Mouse (Mus musculus): Measurements from ENCODE around the gene Plscr4. TPM values are rescaled to one million over a fixed set of nuclear protein-coding genes. Genes with fewer than 3 reads are reported as not detected.

The Plscr4 gene
- polyA plus RNA-seq, 1 experiment from 2014 or later, result 2.7 TPM

DNA sequence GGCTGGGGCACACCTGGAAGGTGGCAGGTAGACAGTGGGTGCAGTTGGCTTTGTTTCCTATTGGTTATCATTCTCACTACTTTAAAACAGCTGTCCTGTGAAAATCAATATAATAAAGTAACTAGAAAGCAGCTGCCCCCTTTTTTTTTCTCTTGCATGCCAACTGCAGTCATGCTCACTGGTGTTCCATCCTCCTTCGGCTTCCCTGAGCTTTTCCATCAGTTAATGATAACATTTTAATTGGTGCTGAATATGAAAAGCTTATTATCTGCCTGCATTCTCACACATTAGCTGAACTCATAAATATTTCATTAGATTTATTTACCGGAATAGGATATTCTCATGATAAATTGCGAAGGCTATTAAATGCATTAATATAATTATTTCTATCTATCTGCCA lies 33.1 kb downstream of the Plscr4 start:
- no peaks in the 10 kb centered on the region for H3K27me3 ChIP-seq (ENCODE audit: control insufficient read depth, insufficient read depth, low read length)
- no peak overlapping the region for H3K4me2 ChIP-seq
- no peak overlapping the region for H3K27ac ChIP-seq (ENCODE audit: low read depth, low read length)
- H3K4me1 ChIP-seq (ENCODE audit: control insufficient read depth, insufficient read depth, low read length), result no peaks in the 10 kb centered on the region
- no peak for ATAC-seq (replicated peaks; ENCODE audit: insufficient number of reproducible peaks, low FRiP score, low TSS enrichment)
- WGBS (ENCODE audit: insufficient replicate concordance), result 89% methylated on average over 3 of the region's 3 CpGs
- no peaks in the 10 kb centered on the region for H3K9me3 ChIP-seq (replicated peaks; ENCODE audit: control insufficient read depth, low read length)
- no peak overlapping the region for H3K9ac ChIP-seq (ENCODE audit: low read depth, low read length)
- no peak overlapping the region for H3K4me3 ChIP-seq (ENCODE audit: low read depth, low read length)
- H3K36me3 ChIP-seq (ENCODE audit: control insufficient read depth, insufficient read depth, low read length), result no peaks in the 10 kb centered on the region

DNA sequence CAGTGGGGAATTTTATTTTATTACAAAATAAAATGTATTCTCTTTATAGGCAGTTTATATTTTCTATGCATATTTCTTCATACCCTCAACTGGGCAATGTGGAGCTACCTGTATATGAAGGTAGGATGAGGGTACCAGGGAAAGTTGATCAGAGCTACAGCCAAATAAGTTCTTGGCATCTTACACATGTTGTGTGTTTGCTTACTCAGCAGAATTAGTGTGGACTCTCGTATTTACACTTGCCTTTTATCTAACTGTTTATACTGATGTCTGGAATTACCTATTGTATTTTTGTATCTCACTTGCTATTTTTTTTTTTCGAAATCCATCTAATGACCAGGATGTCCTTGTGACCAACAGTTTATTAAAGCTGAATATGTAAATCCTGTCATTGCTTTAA lies 34.1 kb downstream of the Plscr4 start:
- Histone ChIP-seq H3K36me3 (ENCODE audit: control insufficient read depth, insufficient read depth, low read length) (no peaks in the 10 kb centered on the region), H3K4me1 (ENCODE audit: control insufficient read depth, insufficient read depth, low read length) (no peaks in the 10 kb centered on the region), H3K9me3 (replicated peaks; ENCODE audit: control insufficient read depth, low read length) (no peaks in the 10 kb centered on the region), H3K9ac (ENCODE audit: low read depth, low read length) (no peak overlapping the region), H3K4me2 (no peak overlapping the region), H3K27me3 (ENCODE audit: control insufficient read depth, insufficient read depth, low read length) (no peaks in the 10 kb centered on the region), H3K4me3 (ENCODE audit: low read depth, low read length) (no peak overlapping the region), H3K27ac (ENCODE audit: low read depth, low read length) (no peak overlapping the region)
- WGBS (ENCODE audit: insufficient replicate concordance), result 59% methylated on average over 2 of the region's 2 CpGs
- ATAC-seq (replicated peaks; ENCODE audit: insufficient number of reproducible peaks, low FRiP score, low TSS enrichment), result no peak

DNA sequence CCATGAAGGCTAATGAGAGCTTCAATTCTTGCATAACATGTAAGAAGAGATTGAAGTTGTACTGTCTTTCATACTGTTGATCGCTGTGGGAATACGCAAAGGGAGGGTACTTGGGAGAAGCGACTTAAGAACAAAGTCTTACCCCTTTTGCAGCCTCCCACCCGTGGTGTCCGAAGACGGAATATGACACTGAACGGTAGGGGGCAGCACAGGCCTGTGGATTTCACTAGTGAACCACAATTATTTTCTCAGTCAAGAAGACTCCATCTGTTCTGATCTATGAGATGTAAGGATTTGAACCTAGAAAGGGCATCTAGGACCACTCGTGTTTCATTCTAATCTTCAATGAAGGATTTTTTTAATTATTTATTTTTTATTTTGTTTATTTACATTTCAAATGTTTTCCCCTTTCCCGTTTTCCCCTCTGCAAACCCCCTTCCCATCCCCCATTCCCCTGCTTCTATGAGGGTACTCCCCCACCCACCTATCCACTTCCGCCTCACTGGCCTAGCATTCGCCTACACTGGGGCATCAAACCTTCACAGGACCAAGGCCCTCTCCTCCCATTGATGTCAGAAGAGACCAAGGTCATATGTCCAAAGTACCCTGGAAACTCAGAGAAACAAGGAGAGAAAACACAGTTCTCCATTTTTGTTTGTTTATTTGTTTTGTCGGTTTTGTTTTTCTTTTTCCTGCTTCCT lies 42.7 kb downstream of the Plscr4 start:
- Histone ChIP-seq H3K9me3 (replicated peaks; ENCODE audit: control insufficient read depth, low read length) (no peaks in the 10 kb centered on the region), H3K4me1 (ENCODE audit: control insufficient read depth, insufficient read depth, low read length) (no peaks in the 10 kb centered on the region), H3K4me2 (no peak overlapping the region), H3K27ac (ENCODE audit: low read depth, low read length) (no peak overlapping the region), H3K4me3 (ENCODE audit: low read depth, low read length) (no peak overlapping the region), H3K36me3 (ENCODE audit: control insufficient read depth, insufficient read depth, low read length) (no peaks in the 10 kb centered on the region), H3K9ac (ENCODE audit: low read depth, low read length) (no peak overlapping the region), H3K27me3 (ENCODE audit: control insufficient read depth, insufficient read depth, low read length) (no peaks in the 10 kb centered on the region)
- no peak for ATAC-seq (replicated peaks; ENCODE audit: insufficient number of reproducible peaks, low FRiP score, low TSS enrichment)
- 42% methylated on average over 12 of the region's 12 CpGs for WGBS (ENCODE audit: insufficient replicate concordance)

DNA sequence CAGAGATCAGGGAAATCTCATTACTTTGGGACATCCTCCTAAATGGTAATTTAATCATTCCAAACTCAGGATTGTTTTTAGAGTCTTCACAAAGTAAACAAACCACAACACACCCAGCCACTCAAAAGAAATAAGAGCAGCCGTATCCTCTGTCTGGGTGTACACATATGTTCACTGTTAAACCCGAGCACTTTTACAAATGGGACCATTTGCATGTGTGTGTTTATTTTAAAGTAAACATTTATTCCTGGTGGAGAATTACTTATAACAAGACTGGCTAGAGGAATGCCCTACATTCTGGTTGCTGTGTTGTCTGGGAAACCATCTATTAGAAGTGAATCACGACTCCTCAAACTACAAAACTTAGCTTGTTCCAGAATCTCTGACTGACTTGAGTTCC lies 47.1 kb downstream of the Plscr4 start:
- Histone ChIP-seq H3K9me3 (replicated peaks; ENCODE audit: control insufficient read depth, low read length) (no peaks in the 10 kb centered on the region), H3K4me1 (ENCODE audit: control insufficient read depth, insufficient read depth, low read length) (no peaks in the 10 kb centered on the region), H3K9ac (ENCODE audit: low read depth, low read length) (no peak overlapping the region), H3K27ac (ENCODE audit: low read depth, low read length) (no peak overlapping the region), H3K27me3 (ENCODE audit: control insufficient read depth, insufficient read depth, low read length) (no peaks in the 10 kb centered on the region), H3K4me3 (ENCODE audit: low read depth, low read length) (no peak overlapping the region), H3K36me3 (ENCODE audit: control insufficient read depth, insufficient read depth, low read length) (no peaks in the 10 kb centered on the region), H3K4me2 (no peak overlapping the region)
- 67% methylated on average over 3 of the region's 3 CpGs for WGBS (ENCODE audit: insufficient replicate concordance)
- ATAC-seq (replicated peaks; ENCODE audit: insufficient number of reproducible peaks, low FRiP score, low TSS enrichment), result no peak

DNA sequence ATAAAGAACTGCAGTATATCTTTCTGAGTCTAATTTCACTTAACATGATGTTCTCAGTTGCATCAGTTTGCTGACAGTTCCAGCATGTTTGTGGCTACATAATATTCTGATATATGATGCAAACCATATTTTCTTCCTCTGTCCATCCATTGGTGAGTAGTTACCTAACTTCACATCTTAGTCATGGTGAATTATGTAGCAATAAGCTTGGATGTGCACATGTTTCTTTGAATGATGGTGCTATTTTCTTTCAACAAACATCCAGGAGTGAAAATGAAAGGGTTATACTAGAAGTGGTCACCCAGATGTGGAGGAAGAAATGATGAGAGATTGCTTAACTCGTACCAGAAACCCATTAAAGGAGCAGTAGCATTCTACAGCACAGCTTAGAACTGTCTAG lies 47.7 kb downstream of the Plscr4 start:
- Histone ChIP-seq H3K27ac (ENCODE audit: low read depth, low read length) (no peak overlapping the region), H3K9me3 (replicated peaks; ENCODE audit: control insufficient read depth, low read length) (no peaks in the 10 kb centered on the region), H3K4me1 (ENCODE audit: control insufficient read depth, insufficient read depth, low read length) (no peaks in the 10 kb centered on the region), H3K9ac (ENCODE audit: low read depth, low read length) (no peak overlapping the region), H3K4me3 (ENCODE audit: low read depth, low read length) (no peak overlapping the region), H3K4me2 (no peak overlapping the region), H3K36me3 (ENCODE audit: control insufficient read depth, insufficient read depth, low read length) (no peaks in the 10 kb centered on the region), H3K27me3 (ENCODE audit: control insufficient read depth, insufficient read depth, low read length) (no peaks in the 10 kb centered on the region)
- no peak for ATAC-seq (replicated peaks; ENCODE audit: insufficient number of reproducible peaks, low FRiP score, low TSS enrichment)
- WGBS (ENCODE audit: insufficient replicate concordance), result 56% methylated on average over 1 of the region's 1 CpGs

DNA sequence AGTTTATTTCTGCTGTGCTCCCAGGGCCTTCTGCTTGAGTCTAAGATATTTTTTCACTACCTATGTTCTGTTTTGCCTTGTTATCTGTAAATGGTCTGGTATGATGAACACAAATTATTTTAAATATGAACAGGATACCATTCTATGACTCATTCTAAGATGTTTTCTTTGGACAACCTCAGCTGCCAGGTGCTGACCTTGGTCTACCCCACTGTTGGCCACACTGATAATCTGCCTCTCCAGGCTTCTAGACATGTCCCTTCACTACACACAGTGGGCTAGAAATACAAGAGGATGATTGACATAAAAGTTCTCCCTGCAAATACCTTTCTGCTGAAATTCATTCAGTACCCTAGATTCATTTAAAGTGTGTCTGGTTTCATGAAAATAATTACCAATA lies 54.5 kb downstream of the Plscr4 start:
- Histone ChIP-seq H3K9me3 (replicated peaks; ENCODE audit: control insufficient read depth, low read length) (no peaks in the 10 kb centered on the region), H3K27ac (ENCODE audit: low read depth, low read length) (no peak overlapping the region), H3K27me3 (ENCODE audit: control insufficient read depth, insufficient read depth, low read length) (no peaks in the 10 kb centered on the region), H3K9ac (ENCODE audit: low read depth, low read length) (no peak overlapping the region), H3K36me3 (ENCODE audit: control insufficient read depth, insufficient read depth, low read length) (no peaks in the 10 kb centered on the region), H3K4me1 (ENCODE audit: control insufficient read depth, insufficient read depth, low read length) (no peaks in the 10 kb centered on the region), H3K4me3 (ENCODE audit: low read depth, low read length) (no peak overlapping the region), H3K4me2 (no peak overlapping the region)
- no peak for ATAC-seq (replicated peaks; ENCODE audit: insufficient number of reproducible peaks, low FRiP score, low TSS enrichment)

DNA sequence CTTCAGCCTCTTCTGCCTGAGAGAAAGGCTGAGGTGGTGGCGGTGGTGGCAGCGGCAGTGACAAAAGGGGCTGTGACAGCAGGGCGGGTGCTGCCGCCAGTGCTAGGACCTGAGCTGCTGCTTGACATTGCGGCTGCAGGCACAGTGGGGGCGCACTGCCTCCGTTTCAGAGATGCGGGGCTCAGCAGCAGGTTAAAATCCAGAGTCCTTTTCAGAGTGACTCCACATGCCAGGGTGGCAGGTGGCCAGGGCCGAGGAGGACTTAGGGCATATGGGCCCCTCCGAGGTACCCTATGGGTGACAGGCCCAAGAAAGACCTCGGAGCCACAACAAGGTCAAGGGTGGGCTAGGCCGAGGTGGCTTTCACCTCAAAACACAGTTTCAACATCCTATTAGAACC lies 59.9 kb downstream of the Plscr4 start:
- Histone ChIP-seq H3K4me2 (no peak overlapping the region), H3K4me3 (ENCODE audit: low read depth, low read length) (no peak overlapping the region), H3K36me3 (ENCODE audit: control insufficient read depth, insufficient read depth, low read length) (no peaks in the 10 kb centered on the region), H3K9ac (ENCODE audit: low read depth, low read length) (no peak overlapping the region), H3K27me3 (ENCODE audit: control insufficient read depth, insufficient read depth, low read length) (no peaks in the 10 kb centered on the region), H3K27ac (ENCODE audit: low read depth, low read length) (no peak overlapping the region), H3K9me3 (replicated peaks; ENCODE audit: control insufficient read depth, low read length) (no peaks in the 10 kb centered on the region; the same call in 1 of the 2 replicates), H3K4me1 (ENCODE audit: control insufficient read depth, insufficient read depth, low read length) (no peaks in the 10 kb centered on the region)
- WGBS (ENCODE audit: insufficient replicate concordance), result 92% methylated on average over 12 of the region's 12 CpGs
- no peak for ATAC-seq (replicated peaks; ENCODE audit: insufficient number of reproducible peaks, low FRiP score, low TSS enrichment)

DNA sequence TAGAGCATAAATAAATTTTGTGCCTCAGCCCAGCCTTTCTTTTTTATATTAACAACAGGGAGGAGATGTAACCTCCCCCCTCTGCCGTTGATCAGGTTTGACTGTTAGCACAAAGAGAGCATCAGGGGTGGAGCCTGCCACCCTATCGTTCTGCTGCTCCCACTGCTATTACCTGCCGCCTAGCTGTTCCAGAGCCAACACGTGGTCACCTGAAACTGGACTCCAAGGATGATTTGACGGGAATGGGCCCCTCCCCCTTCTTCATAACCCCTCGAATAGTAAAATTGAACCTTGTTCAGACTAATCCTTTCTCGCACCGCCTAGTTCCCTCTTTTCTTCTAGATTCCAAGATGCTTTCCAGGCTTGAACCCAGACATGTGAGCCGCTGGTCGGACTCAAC lies 63.6 kb downstream of the Plscr4 start:
- Histone ChIP-seq H3K9ac (ENCODE audit: low read depth, low read length) (no peak overlapping the region), H3K27me3 (ENCODE audit: control insufficient read depth, insufficient read depth, low read length) (no peaks in the 10 kb centered on the region), H3K4me3 (ENCODE audit: low read depth, low read length) (no peak overlapping the region), H3K9me3 (replicated peaks; ENCODE audit: control insufficient read depth, low read length) (no peaks in the 10 kb centered on the region; the same call in 1 of the 2 replicates), H3K27ac (ENCODE audit: low read depth, low read length) (no peak overlapping the region), H3K4me1 (ENCODE audit: control insufficient read depth, insufficient read depth, low read length) (no peaks in the 10 kb centered on the region), H3K4me2 (no peak overlapping the region), H3K36me3 (ENCODE audit: control insufficient read depth, insufficient read depth, low read length) (no peaks in the 10 kb centered on the region)
- no peak for ATAC-seq (replicated peaks; ENCODE audit: insufficient number of reproducible peaks, low FRiP score, low TSS enrichment)
- 84% methylated on average over 10 of the region's 10 CpGs for WGBS (ENCODE audit: insufficient replicate concordance)

DNA sequence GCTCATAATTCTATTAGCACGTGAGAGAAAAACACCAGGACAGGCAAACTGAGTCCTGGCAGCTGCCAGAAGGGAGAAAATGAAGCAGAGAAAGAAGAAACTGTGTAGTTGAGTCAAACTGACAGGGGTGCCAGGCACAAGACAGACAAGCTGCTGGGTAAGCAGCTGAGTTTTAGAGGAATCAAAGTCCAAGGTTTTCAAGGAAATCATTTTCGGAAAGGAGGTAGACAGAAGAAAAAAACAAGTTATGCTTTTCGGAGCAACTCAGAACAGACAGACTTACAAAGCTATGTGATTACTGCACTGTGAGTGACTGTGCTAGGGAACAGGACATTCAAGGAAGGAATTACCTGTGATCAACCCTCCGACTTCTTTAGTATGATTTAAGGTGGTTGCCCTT lies 67.3 kb downstream of the Plscr4 start:
- Histone ChIP-seq H3K36me3 (ENCODE audit: control insufficient read depth, insufficient read depth, low read length) (no peaks in the 10 kb centered on the region), H3K27me3 (ENCODE audit: control insufficient read depth, insufficient read depth, low read length) (no peaks in the 10 kb centered on the region), H3K27ac (ENCODE audit: low read depth, low read length) (no peak overlapping the region), H3K4me2 (no peak overlapping the region), H3K4me1 (ENCODE audit: control insufficient read depth, insufficient read depth, low read length) (no peaks in the 10 kb centered on the region), H3K4me3 (ENCODE audit: low read depth, low read length) (no peak overlapping the region), H3K9me3 (replicated peaks; ENCODE audit: control insufficient read depth, low read length) (no peaks in the 10 kb centered on the region), H3K9ac (ENCODE audit: low read depth, low read length) (no peak overlapping the region)
- WGBS (ENCODE audit: insufficient replicate concordance), result 73% methylated on average over 4 of the region's 4 CpGs
- no peak for ATAC-seq (replicated peaks; ENCODE audit: insufficient number of reproducible peaks, low FRiP score, low TSS enrichment)

Data from heart, embryonic 11.5 days (tissue).